Mouse (Mus musculus) small intestine, adult 10 weeks (tissue): Measurements from ENCODE around the gene C87414. TPM values are rescaled to one million over a fixed set of nuclear protein-coding genes. Genes with fewer than 3 reads are reported as not detected.

Experiments
- polyA plus RNA-seq: library from polyadenylated mRNA; stranded (reverse); fragments of 350-450 nt; fragmentation: Illumina TruSeq; extraction: RNeasy Lipid Tissue Mini Kit (QIAGEN cat#74804); gene quantifications from one replicate; pipeline ENCODE4 v1.2.3, GENCODE M21; 2014; ENCODE audit warnings: low replicate concordance

Gene C87414
- polyA plus RNA-seq = 7.4 TPM

GRCm38 (mm10) chr5:93671451-93671850 is at the start of gene C87414:
Gene C87414 (minus strand): TSS chr5:93671551.

Other genes with a start within 250 kb of the C87414 start
- not detected for gene Gm16427, start 131.4 kb downstream of the C87414 start, polyA plus RNA-seq
- not detected for gene Gm7792, start 172.2 kb upstream of the C87414 start, polyA plus RNA-seq